Mouse (Mus musculus): Measurements from ENCODE around the gene Ccdc148.

DNA sequence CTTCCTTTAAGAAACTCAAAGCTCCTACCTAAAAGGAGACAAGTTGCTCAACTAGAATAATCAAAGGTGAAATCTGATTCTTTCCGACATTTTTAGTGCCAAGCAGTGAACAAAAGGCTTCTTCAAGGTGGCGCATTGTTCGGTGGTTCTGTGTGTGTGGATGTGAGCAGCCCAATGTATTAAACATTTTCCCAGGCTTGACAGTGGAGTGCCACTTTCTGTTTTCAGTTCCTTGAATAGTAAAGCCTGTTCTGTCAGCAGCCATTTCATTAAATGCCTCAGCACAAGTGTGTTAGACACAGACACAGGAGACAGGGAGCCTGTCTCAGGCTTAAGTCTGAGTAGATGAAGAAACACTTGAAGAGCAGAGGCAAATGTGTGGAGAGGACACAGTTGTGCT is 40.0 kb upstream of the Ccdc148 start:
- TF ChIP-seq CTCF (IDR thresholded peaks at IDR 0.05; ENCODE audit: control insufficient read depth, insufficient read depth, insufficient read length) (no peak), MAX (IDR thresholded peaks at IDR 0.05) (no peak)
